Mouse (Mus musculus): Measurements from ENCODE around the gene Zfp385b.

Zfp385b gene

GRCm38 (mm10) chr2:77592525-77592924 is 226.9 kb downstream of the Zfp385b start:
- in situ Hi-C loops (cut with MseI, MboI) = no loop called here

GRCm38 (mm10) chr2:77589205-77589901 is 230.1 kb downstream of the Zfp385b start:
- in situ Hi-C loops (cut with MseI, MboI) = no loop called here

- in situ Hi-C loops (cut with MseI, MboI) = no loop called here
Measured at GRCm38 (mm10) chr2:77587387-77587786, 232.1 kb downstream of the Zfp385b start.

GRCm38 (mm10) chr2:77586581-77587360 is 232.7 kb downstream of the Zfp385b start:
- in situ Hi-C loops (cut with MseI, MboI) = no loop called here

GRCm38 (mm10) chr2:77583586-77583985 is 235.9 kb downstream of the Zfp385b start:
- in situ Hi-C loops (cut with MseI, MboI) = no loop called here

GRCm38 (mm10) chr2:77576571-77576970 is 242.9 kb downstream of the Zfp385b start:
- in situ Hi-C loops (cut with MseI, MboI) = no loop called here

GRCm38 (mm10) chr2:77567528-77568435 is 251.7 kb downstream of the Zfp385b start:
- in situ Hi-C loops (cut with MseI, MboI) = no loop called here

DNA sequence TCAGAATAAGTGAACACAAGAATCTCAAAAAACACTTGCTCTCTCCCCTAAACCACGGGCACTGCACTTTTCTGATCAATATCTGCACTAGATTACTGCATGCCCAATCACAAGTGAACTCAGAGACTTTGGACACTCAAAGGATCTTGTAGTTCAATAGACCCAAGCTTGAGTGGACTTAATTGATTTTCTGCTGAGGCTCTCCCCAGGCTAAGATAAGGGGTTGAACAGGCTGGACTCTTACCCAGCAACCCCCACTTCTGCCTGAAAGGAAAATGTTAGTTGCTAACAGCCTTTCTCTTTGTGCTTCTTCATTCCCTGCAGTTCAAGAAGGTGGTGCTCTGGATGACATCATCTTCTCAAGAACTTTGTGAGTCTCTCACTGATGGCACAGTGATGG is 255.7 kb downstream of the Zfp385b start:
- in situ Hi-C loops (cut with MseI, MboI) = no loop called here

GRCm38 (mm10) chr2:77561941-77562340 is 257.5 kb downstream of the Zfp385b start:
- in situ Hi-C loops (cut with MseI, MboI) = no loop called here

DNA sequence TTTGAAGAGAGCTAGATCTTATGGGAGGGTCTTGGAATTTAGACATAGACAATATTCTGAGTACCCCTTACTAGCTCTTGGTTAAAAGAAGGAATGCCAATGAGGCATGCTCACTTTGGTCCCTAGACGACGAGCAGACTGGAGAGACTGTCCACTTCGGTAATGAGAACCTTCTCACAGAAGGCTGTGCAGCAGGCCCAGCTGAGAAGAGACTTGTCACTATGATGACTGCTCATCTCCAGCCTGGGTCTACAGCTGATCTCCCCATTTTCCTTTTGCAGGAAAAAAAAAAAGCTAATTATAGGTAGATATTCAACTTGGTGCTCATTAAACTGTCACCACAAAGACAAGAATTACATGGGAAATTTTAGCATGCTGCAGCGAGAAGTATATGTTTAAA is 262.5 kb downstream of the Zfp385b start:
- in situ Hi-C loops (cut with MseI, MboI) = no loop called here

GRCm38 (mm10) chr2:77555980-77556379 is 263.5 kb downstream of the Zfp385b start:
- in situ Hi-C loops (cut with MseI, MboI) = no loop called here

- in situ Hi-C loops (cut with MseI, MboI) = no loop called here
Measured at GRCm38 (mm10) chr2:77552675-77553074, 266.8 kb downstream of the Zfp385b start.

- in situ Hi-C loops (cut with MseI, MboI) = no loop called here
Measured at GRCm38 (mm10) chr2:77543388-77543787, 276.1 kb downstream of the Zfp385b start.

DNA sequence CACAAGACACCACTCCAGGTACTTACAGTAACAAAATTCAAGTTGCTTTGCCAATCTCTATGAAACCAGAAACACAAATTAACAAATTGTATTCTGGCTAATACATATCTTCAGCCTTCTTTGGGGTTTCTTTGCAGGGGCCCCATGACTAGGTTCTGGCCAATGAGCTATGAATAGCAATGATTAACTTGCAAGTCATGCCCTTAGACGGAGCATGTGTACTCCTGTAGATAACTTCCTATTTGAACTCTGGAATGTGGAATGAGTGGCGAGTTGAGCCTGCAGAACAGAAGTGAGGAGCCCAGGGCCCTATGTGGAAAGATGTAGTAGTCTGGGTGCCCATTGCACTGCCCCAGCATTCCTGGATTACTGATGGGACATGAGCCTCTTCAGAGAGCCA is 276.8 kb downstream of the Zfp385b start:
- in situ Hi-C loops (cut with MseI, MboI) = no loop called here

DNA sequence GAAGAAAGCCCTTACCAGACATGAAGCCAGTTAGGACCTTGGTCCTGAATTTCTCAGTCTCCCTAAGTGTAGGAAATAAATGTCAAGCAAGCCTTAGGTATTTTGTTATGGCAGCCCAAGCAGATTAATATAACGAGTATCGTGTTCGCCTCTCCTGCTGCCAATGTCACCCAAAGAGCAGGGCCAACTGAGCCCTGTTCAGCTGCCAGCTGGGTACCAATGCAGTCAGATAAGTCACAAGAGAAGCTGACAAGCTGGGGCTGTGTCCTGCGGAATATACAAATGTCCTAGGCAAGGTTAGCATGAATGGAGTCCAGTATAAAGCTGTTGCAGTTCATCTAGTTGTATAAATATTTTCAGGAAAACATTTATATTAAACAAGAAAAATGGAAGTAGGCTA is 277.8 kb downstream of the Zfp385b start:
- in situ Hi-C loops (cut with MseI, MboI) = no loop called here

GRCm38 (mm10) chr2:77540860-77541259 is 278.6 kb downstream of the Zfp385b start:
- in situ Hi-C loops (cut with MseI, MboI) = no loop called here

DNA sequence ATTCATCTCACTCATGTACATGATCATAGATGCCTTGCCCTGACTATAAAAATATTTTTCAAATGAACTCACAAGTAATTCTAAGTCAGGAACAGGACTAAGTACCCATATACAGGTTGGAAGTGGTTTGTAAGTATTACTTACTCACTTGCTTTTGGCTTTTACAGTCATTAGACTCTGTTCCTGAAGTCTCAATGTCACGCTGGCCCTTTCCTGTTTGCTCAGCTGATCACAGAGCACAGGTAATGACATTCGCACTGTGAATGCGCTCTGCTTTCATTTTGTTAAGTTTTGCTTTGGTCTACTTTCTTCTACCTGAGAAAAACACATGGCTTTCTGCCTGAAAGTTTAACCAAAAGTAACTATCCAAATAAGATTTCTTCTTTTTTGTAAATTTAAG is 282.9 kb downstream of the Zfp385b start:
- in situ Hi-C loops (cut with MseI, MboI) = no loop called here

DNA sequence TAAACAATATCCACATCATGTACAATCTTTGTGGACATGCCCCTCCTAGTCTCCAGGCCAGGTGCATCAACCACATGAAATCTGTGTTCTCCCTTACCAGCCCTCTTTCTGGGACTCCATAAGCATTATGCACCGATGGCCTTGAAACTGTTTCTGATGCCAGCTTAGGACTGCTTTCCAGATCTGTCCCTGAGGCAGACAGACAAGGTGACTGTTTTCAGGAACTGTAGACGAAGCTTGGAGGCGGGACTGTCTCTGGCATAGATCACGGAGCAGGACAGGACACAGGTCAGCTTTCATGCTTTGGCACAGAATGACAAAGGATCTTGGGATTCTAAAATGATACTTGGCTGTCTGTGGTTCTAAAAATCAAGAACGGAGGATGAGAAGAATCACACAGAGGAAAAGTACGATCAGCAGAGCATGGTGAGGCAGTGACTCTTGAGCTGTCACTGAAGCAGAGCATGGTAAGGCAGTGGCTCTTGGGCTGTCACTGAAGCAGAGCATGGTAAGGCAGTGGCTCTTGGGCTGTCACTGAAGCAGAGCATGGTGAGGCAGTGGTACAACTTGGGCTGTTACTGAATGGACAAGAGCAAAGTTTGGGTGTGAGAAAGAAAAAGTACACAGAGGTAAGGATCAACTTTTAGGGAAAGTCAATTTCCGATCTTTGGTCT is 291.2 kb downstream of the Zfp385b start:
- in situ Hi-C loops (cut with MseI, MboI) = no loop called here

DNA sequence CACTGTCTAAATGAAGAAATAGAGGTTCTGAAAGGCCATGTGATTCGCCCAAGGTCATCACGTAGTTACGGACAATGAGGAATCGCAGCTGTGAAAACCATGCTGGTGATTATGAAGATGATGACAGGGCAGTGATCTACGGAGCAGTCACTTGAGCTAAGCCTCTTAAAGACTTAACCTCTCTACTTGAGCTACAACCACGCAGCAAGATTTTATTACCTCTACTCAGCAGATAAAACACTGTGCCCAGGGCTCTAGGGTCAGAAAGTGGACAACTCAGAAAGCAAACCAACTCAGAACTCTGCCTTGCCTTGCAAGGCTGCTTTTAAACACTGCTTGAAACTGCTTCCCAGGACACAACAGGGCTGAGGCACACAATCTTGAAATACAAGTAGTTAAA is 291.8 kb downstream of the Zfp385b start:
- in situ Hi-C loops (cut with MseI, MboI) = no loop called here

DNA sequence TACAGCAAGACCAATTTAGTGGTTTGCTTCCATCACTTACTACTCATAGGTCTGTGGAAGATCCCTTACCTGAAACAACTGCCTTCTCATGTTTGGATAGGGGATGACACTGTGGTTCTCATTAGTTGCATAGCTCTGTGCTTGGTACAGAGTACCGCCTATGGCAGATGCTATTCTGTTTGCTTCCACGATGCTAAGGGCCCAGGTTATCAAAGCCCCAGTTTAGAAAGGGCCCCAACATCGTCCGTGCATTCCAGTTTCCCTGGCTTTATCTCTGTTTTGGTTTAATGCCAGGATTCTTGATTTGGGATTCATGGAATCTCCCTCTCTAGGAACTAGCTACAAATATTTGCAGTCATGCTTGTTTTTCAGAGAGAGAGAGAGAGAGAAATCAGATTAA is 292.6 kb downstream of the Zfp385b start:
- in situ Hi-C loops (cut with MseI, MboI) = no loop called here

GRCm38 (mm10) chr2:77526301-77526700 is 293.1 kb downstream of the Zfp385b start:
- in situ Hi-C loops (cut with MseI, MboI) = no loop called here

GRCm38 (mm10) chr2:77522223-77522622 is 297.2 kb downstream of the Zfp385b start:
- in situ Hi-C loops (cut with MseI, MboI) = no loop called here
